Mouse (Mus musculus) adrenal gland, postnatal 25 days (tissue): ENCODE measurements around the gene Gm44965. TPM values are rescaled to one million over a fixed set of nuclear protein-coding genes. Genes with fewer than 3 reads are reported as not detected.

Experiments
- DNase-seq: peaks from one replicate; pipeline ENCODE4 v3.0.0; 2021; ENCODE audit warnings: mixed read lengths
- total RNA-seq: library from RNA; stranded (reverse); gene quantifications from 2 replicates; pipeline ENCODE4 v1.2.3, GENCODE M21; 2021

Gene Gm44965
- total RNA-seq, 1 experiment from 2014 or later, result not detected

DNA sequence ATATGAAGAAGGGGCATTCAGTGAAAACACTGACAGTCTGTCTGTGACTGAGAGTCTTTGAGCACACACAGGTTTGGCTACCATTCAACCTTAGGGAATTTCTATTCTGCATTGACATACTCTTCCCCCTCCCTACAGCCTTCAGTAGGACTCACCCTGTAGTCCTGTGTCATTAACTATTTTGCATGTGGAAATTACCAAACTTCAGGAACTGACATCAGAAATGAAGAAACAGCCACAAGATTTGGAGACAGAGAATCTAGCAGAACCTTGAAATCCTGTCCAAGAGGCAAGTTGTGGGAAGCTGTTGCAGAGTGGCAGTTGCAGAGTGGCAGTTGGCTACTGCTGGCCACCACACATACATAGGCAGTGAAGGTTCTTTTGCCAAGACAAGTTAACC, 74.3 kb downstream of the Gm44965 start:
- no peak for DNase-seq

Other genes with a start within 250 kb of the Gm44965 start
- gene Krba1, start 198.4 kb upstream of the Gm44965 start, total RNA-seq, result 45.9 and 64.1 TPM in 2 replicates
- gene Zfp467, start 148.1 kb upstream of the Gm44965 start, total RNA-seq, result 51.0 and 72.4 TPM in 2 replicates
- gene Sspo, start 145.7 kb upstream of the Gm44965 start, total RNA-seq, result 3.5 and 5.1 TPM in 2 replicates
- gene Atp6v0e2, start 56.3 kb upstream of the Gm44965 start, total RNA-seq, result 51.6 and 58.2 TPM in 2 replicates
- gene Lrrc61, start 39.1 kb upstream of the Gm44965 start, total RNA-seq, result 43.3 and 59.5 TPM in 2 replicates
- gene Rarres2, start 21.2 kb upstream of the Gm44965 start, total RNA-seq, result 28.6 and 36.8 TPM in 2 replicates
- not detected in 2 replicates for gene Gm45021, start 4.3 kb upstream of the Gm44965 start, total RNA-seq
- 66.1 and 67.8 TPM in 2 replicates for gene Repin1, start 58 bp upstream of the Gm44965 start, total RNA-seq
- gene Zfp775, start 8.1 kb downstream of the Gm44965 start, total RNA-seq, result 8.2 and 15.4 TPM in 2 replicates
- gene AI854703, start 32.8 kb downstream of the Gm44965 start, total RNA-seq, result 1.7 and 3.4 TPM in 2 replicates
- gene Gimap8, start 53.3 kb downstream of the Gm44965 start, total RNA-seq, result 9.9 and 13.7 TPM in 2 replicates
- gene Gimap9, start 82.2 kb downstream of the Gm44965 start, total RNA-seq, result 5.7 and 8.1 TPM in 2 replicates
- gene Gimap4, start 90.6 kb downstream of the Gm44965 start, total RNA-seq, result 51.4 and 59.1 TPM in 2 replicates
- 49.4 and 57.9 TPM in 2 replicates for gene Gimap6, start 114.3 kb downstream of the Gm44965 start, total RNA-seq
- 6.7 and 6.9 TPM in 2 replicates for gene Gm28053, start 124.7 kb downstream of the Gm44965 start, total RNA-seq
- 0.33 TPM in 1 of 2 replicates, not detected in the other for gene Gimap7, start 124.7 kb downstream of the Gm44965 start, total RNA-seq
- gene Gimap1, start 145.1 kb downstream of the Gm44965 start, total RNA-seq, result 12.9 and 15.5 TPM in 2 replicates
- gene Gimap5, start 152.3 kb downstream of the Gm44965 start, total RNA-seq, result 10.5 and 16.2 TPM in 2 replicates
- gene Gimap3, start 176.9 kb downstream of the Gm44965 start, total RNA-seq, result 2.4 and 3.5 TPM in 2 replicates
- gene Tmem176a, start 247.0 kb downstream of the Gm44965 start, total RNA-seq, result 210 and 286 TPM in 2 replicates
- 498 and 582 TPM in 2 replicates for gene Tmem176b, start 247.6 kb downstream of the Gm44965 start, total RNA-seq